Mouse (Mus musculus) cerebellum, adult (tissue): ENCODE results near the gene Tnfsf10.
"Not testable (repeated sequence)": the region's sequence is repeated elsewhere in the genome, so short reads cannot be mapped to it uniquely, and the experiment has no call there.

Experiments
- ATAC-seq: cut with Nextera tagmentation; 2 replicates; pipeline ENCODE4 v1.9.2; 2017; ENCODE audit warnings: mild to moderate bottlenecking, moderate library complexity, mixed read lengths; ENCODE audit not compliant: insufficient number of reproducible peaks, low FRiP score, low TSS enrichment

Tnfsf10 gene

GRCm38 (mm10) chr3:27316559-27317287, at the start of gene Tnfsf10:
TSS of gene Tnfsf10 (plus strand) at chr3:27317028.
- ATAC-seq = no peak

GRCm38 (mm10) chr3:27267327-27267726, 49.5 kb upstream of the Tnfsf10 start:
- ATAC-seq = no peak

GRCm38 (mm10) chr3:27267887-27268286, 48.9 kb upstream of the Tnfsf10 start:
- no peak for ATAC-seq

GRCm38 (mm10) chr3:27269151-27269550, 47.7 kb upstream of the Tnfsf10 start:
- ATAC-seq = no peak

GRCm38 (mm10) chr3:27270160-27270962, 46.5 kb upstream of the Tnfsf10 start:
- no peak for ATAC-seq

- no peak for ATAC-seq
Observed at GRCm38 (mm10) chr3:27272926-27273745, 43.7 kb upstream of the Tnfsf10 start.

GRCm38 (mm10) chr3:27279286-27279925, 37.4 kb upstream of the Tnfsf10 start:
- ATAC-seq = not testable (repeated sequence)

GRCm38 (mm10) chr3:27280280-27280749, 36.5 kb upstream of the Tnfsf10 start:
- ATAC-seq = no peak

- no peak for ATAC-seq
Observed at GRCm38 (mm10) chr3:27283071-27283713, 33.6 kb upstream of the Tnfsf10 start.

- ATAC-seq = no peak
Observed at GRCm38 (mm10) chr3:27283796-27284195, 33.0 kb upstream of the Tnfsf10 start.

GRCm38 (mm10) chr3:27284227-27284626, 32.6 kb upstream of the Tnfsf10 start:
- no peak for ATAC-seq

GRCm38 (mm10) chr3:27285072-27285471, 31.8 kb upstream of the Tnfsf10 start:
- ATAC-seq = no peak

- ATAC-seq = no peak
Observed at GRCm38 (mm10) chr3:27288301-27288700, 28.5 kb upstream of the Tnfsf10 start.

- ATAC-seq = no peak
Observed at GRCm38 (mm10) chr3:27288909-27289308, 27.9 kb upstream of the Tnfsf10 start.

GRCm38 (mm10) chr3:27290285-27290684, 26.5 kb upstream of the Tnfsf10 start:
- no peak for ATAC-seq

- ATAC-seq = not testable (repeated sequence)
Observed at GRCm38 (mm10) chr3:27290945-27291344, 25.9 kb upstream of the Tnfsf10 start.

- not testable (repeated sequence) for ATAC-seq
Observed at GRCm38 (mm10) chr3:27291411-27291810, 25.4 kb upstream of the Tnfsf10 start.

GRCm38 (mm10) chr3:27293645-27294385, 23.0 kb upstream of the Tnfsf10 start:
- ATAC-seq = no peak

- no peak for ATAC-seq
Observed at GRCm38 (mm10) chr3:27300451-27300850, 16.4 kb upstream of the Tnfsf10 start.
